In the genomic region with DNA sequence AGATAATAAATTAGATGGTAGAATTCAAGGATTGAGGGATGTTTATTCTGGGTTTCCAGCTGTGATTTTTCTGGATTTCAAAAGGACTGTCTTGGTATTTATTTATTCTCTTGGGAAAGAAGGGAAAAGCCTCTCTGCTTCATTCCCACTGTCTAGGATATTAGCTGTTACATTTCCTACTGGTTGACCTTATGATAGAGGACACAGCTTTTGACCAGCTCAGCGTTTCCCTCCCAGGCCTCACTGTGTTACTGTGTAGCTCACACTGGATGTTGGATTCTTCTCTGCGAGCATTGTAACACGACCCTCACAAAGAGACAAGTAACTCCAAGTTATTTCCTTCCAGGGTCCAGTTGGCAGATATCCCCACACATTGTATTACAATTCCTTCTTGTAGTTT, we compare ENCODE assay signal across 15 mouse cellular contexts.
DNase-seq lines count a peak whose midpoint lies in the region; ATAC-seq lines count a peak whose summit lies in the region.
"Had no signal": no experiment of that assay in that cellular context is flagged by ENCODE, and none has a peak within 500 bp of the region (broad histone marks: within the 10 kb centered on the region; RNA-seq: fewer than 3 reads in every experiment).

No protein-coding gene starts in this region.

- H3K27me3 ChIP-seq in heart, embryonic 12.5 days (replicated peaks) = no peaks in the 10 kb centered on the region
- H3K27me3 ChIP-seq in kidney, embryonic 15.5 days = no peaks in the 10 kb centered on the region
- no peaks in the 10 kb centered on the region for H3K27me3 ChIP-seq in forebrain, embryonic 14.5 days (replicated peaks; ENCODE audit: control insufficient read depth, insufficient read depth, low read length)
- H3K27me3 ChIP-seq: heart, embryonic 15.5 days had no signal

- 35% methylated on average over 3 of the region's 3 CpGs for WGBS in heart, embryonic 12.5 days
- 24% methylated on average over 3 of the region's 3 CpGs for WGBS in kidney, embryonic 15.5 days
- 69% methylated on average over 3 of the region's 3 CpGs for WGBS in forebrain, embryonic 14.5 days

- peak; percentile 15 to 27 for DNase-seq in heart, adult 18-20 months
- DNase-seq in heart, postnatal 4 days = peak; percentile 16
- peak; percentile 63 for DNase-seq in lung, postnatal 10 days
- no peak for DNase-seq in thymus, postnatal 10 days (ENCODE audit: low spot score in 2 of 2)
- no peak for DNase-seq in frontal cortex, postnatal 10 days (ENCODE audit: low spot score in 2 of 2)
- DNase-seq in forebrain, embryonic 14.5 days (ENCODE audit: low spot score) = no peak
- DNase-seq: adrenal gland, postnatal 25 days; cerebellum, adult 9-11 months; retina, postnatal 1 day; spleen, adult 18-20 months had no signal

- no peak for ATAC-seq in heart, embryonic 12.5 days (ENCODE audit: insufficient number of reproducible peaks, low FRiP score)
- peak; percentile 71 for ATAC-seq in kidney, embryonic 15.5 days (replicated peaks; ENCODE audit: low FRiP score)
- no peak for ATAC-seq in forebrain, embryonic 14.5 days
- ATAC-seq: hindbrain, embryonic 16.5 days had no signal

- H3K4me3 ChIP-seq in heart, embryonic 12.5 days = no peak overlapping the region
- H3K4me3 ChIP-seq in kidney, embryonic 15.5 days (replicated peaks) = no peak overlapping the region
- no peak overlapping the region for H3K4me3 ChIP-seq in forebrain, embryonic 14.5 days (ENCODE audit: low read depth, low read length)
- H3K4me3 ChIP-seq: heart, embryonic 15.5 days had no signal

- H3K4me2 ChIP-seq in heart, embryonic 12.5 days = no peak overlapping the region
- no peak overlapping the region for H3K4me2 ChIP-seq in kidney, embryonic 15.5 days
- H3K4me2 ChIP-seq in forebrain, embryonic 14.5 days (ENCODE audit: low read length) = no peak overlapping the region
- H3K4me2 ChIP-seq: heart, embryonic 15.5 days; liver, embryonic 11.5 days had no signal

- H3K4me1 ChIP-seq in heart, embryonic 12.5 days (replicated peaks) = no peaks in the 10 kb centered on the region
- H3K4me1 ChIP-seq in kidney, embryonic 15.5 days = no peaks in the 10 kb centered on the region; the same call in 1 of the 2 replicates
- H3K4me1 ChIP-seq in forebrain, embryonic 14.5 days (ENCODE audit: control insufficient read depth, insufficient read depth, low read length) = no peaks in the 10 kb centered on the region
- H3K4me1 ChIP-seq: heart, embryonic 15.5 days had no signal

- no peaks in the 10 kb centered on the region for H3K9me3 ChIP-seq in heart, embryonic 12.5 days (replicated peaks)
- no peaks in the 10 kb centered on the region for H3K9me3 ChIP-seq in kidney, embryonic 15.5 days (replicated peaks)
- H3K9me3 ChIP-seq in forebrain, embryonic 14.5 days (replicated peaks; ENCODE audit: control insufficient read depth, low read length) = no peaks in the 10 kb centered on the region
- H3K9me3 ChIP-seq: heart, embryonic 15.5 days had no signal

- H3K27ac ChIP-seq in heart, embryonic 12.5 days (ENCODE audit: poor library complexity, severe bottlenecking) = no peak overlapping the region
- H3K27ac ChIP-seq in kidney, embryonic 15.5 days = peak overlapping the region; percentile 34; the same call in 1 of the 2 replicates
- H3K27ac ChIP-seq in forebrain, embryonic 14.5 days (ENCODE audit: low read depth, low read length) = no peak overlapping the region
- H3K27ac ChIP-seq: heart, embryonic 15.5 days had no signal

- H3K36me3 ChIP-seq in heart, embryonic 12.5 days = no peaks in the 10 kb centered on the region
- no peaks in the 10 kb centered on the region for H3K36me3 ChIP-seq in kidney, embryonic 15.5 days
- no peaks in the 10 kb centered on the region for H3K36me3 ChIP-seq in forebrain, embryonic 14.5 days (ENCODE audit: control insufficient read depth, insufficient read depth, low read length)
- H3K36me3 ChIP-seq: heart, embryonic 15.5 days had no signal

- no peak overlapping the region for H3K9ac ChIP-seq in heart, embryonic 12.5 days
- H3K9ac ChIP-seq in kidney, embryonic 15.5 days = no peak overlapping the region
- H3K9ac ChIP-seq in forebrain, embryonic 14.5 days (ENCODE audit: low read length) = no peak overlapping the region
- H3K9ac ChIP-seq: heart, embryonic 15.5 days had no signal

Comparison
In these comparisons a context has a peak if more than half of its experiments do, and no peak if none do; other contexts are left out.
1. DNase-seq: peak in heart, adult 18-20 months (2 of 2), heart, postnatal 4 days (single experiment) and lung, postnatal 10 days (single experiment); none in thymus, postnatal 10 days (0 of 2), frontal cortex, postnatal 10 days (0 of 2) and forebrain, embryonic 14.5 days (single experiment).